Comparison of ENCODE assay signal across 8 mouse cellular contexts in the genomic region with DNA sequence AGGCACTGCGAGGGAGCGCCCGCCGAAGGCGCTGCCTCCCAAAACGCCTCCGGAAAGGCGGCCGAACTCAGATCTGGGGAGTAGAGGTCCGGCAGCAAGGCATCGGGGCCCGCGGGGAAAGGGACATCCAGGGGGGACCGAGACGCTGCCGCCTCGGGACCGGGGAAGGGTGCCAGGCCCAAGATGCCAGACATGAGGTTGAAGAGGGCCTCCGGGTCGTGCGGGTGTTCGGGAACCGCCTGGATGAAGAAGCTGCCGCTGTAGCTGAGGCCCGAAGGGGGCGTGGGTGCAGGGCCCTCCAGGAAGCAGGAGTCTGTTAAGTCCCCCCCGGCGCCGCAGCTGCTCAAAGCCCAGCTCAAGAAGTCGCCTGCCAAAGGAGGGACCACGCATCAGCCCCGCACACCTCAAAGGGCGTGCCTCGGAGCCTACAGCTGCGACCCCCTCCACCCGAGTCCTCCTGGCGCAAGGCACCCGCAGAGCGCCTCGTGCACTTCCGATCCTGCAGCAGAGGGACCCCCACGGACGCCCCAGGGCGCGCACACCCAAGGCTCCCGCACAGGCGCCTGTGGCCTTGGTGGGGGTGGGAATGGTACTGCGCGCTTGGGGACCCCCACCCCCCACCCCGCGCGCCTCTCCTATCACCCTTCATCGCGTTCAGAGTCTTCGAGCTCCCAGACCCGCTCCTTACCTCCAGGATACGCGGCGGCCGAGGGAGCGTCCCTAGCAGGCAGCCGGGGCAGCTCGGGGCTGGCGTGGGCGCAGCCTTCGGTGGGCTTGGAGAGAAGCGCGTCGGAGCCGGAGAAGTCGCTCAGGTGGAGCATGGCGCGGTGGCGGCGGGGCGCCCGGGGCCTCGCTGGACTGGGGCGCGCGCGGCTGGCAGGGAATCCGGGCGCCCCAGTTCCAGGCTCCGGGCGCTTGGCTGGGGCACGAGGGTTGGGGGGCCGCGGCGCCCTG. TPM values are rescaled to one million over a fixed set of nuclear protein-coding genes. Genes with fewer than 3 reads are reported as not detected.
DNase-seq lines count a peak whose midpoint lies in the region; ATAC-seq and TF ChIP-seq lines count a peak whose summit lies in the region.

No protein-coding gene starts in this region.

- peak; percentile 51 for ATAC-seq in heart, embryonic 12.5 days (ENCODE audit: insufficient number of reproducible peaks, low FRiP score)
- ATAC-seq in hindbrain, embryonic 16.5 days, result peak; percentile 46
- ATAC-seq in midbrain, embryonic 12.5 days (ENCODE audit: low FRiP score, low read depth), result peak; percentile 55

- peaks cover 86% of the 10 kb centered on the region for H3K27me3 ChIP-seq in heart, embryonic 12.5 days (replicated peaks)
- peaks cover 90% of the 10 kb centered on the region for H3K27me3 ChIP-seq in E14TG2a.4 (ENCODE audit: insufficient read depth, low read length)
- peaks cover 48% of the 10 kb centered on the region for H3K27me3 ChIP-seq in hindbrain, embryonic 16.5 days (replicated peaks; ENCODE audit: control insufficient read depth, insufficient read depth, low read length)
- peaks cover 93% of the 10 kb centered on the region for H3K27me3 ChIP-seq in midbrain, embryonic 12.5 days

- intact Hi-C loops in heart, postnatal 25 days (cut with DNase I), result no loop called here

- TF ChIP-seq CTCF in E14TG2a.4 (conservative IDR thresholded peaks at IDR 0.05; ENCODE audit: low read length), result no peak
- no peak for TF ChIP-seq CTCF in cortical plate, adult 2 months (IDR thresholded peaks at IDR 0.05; ENCODE audit: extremely low read depth, insufficient read depth, low read length)

- no peaks in the 10 kb centered on the region for H3K36me3 ChIP-seq in heart, embryonic 12.5 days
- no peaks in the 10 kb centered on the region for H3K36me3 ChIP-seq in E14TG2a.4 (ENCODE audit: insufficient read depth, low read length)
- no peaks in the 10 kb centered on the region for H3K36me3 ChIP-seq in hindbrain, embryonic 16.5 days (ENCODE audit: control insufficient read depth, insufficient read depth, low read length)
- H3K36me3 ChIP-seq in midbrain, embryonic 12.5 days, result no peaks in the 10 kb centered on the region

- H3K9me3 ChIP-seq in heart, embryonic 12.5 days (replicated peaks), result no peaks in the 10 kb centered on the region
- peaks cover 3% of the 10 kb centered on the region; the same call in 1 of the 2 replicates for H3K9me3 ChIP-seq in E14TG2a.4 (ENCODE audit: low read length)
- no peaks in the 10 kb centered on the region for H3K9me3 ChIP-seq in hindbrain, embryonic 16.5 days (ENCODE audit: control insufficient read depth, low read length)
- no peaks in the 10 kb centered on the region for H3K9me3 ChIP-seq in midbrain, embryonic 12.5 days

- H3K4me3 ChIP-seq in heart, embryonic 12.5 days, result peak overlapping the region; percentile 51
- H3K4me3 ChIP-seq in E14TG2a.4 (replicated peaks; ENCODE audit: low read length), result peak overlapping the region; percentile 80
- H3K4me3 ChIP-seq in cortical plate, adult 2 months (ENCODE audit: insufficient read depth, low read length), result peak overlapping the region; percentile 92
- H3K4me3 ChIP-seq in hindbrain, embryonic 16.5 days (ENCODE audit: low read length), result peak overlapping the region; percentile 51
- H3K4me3 ChIP-seq in midbrain, embryonic 12.5 days, result peak overlapping the region; percentile 46

- H3K4me2 ChIP-seq in heart, embryonic 12.5 days, result peak overlapping the region; percentile 83
- peak overlapping the region; percentile 81 for H3K4me2 ChIP-seq in hindbrain, embryonic 16.5 days (ENCODE audit: low read length)
- H3K4me2 ChIP-seq in midbrain, embryonic 12.5 days (replicated peaks), result peak overlapping the region; percentile 66

- H3K9ac ChIP-seq in heart, embryonic 12.5 days, result no peak overlapping the region
- no peak overlapping the region; the same call in 1 of the 2 replicates for H3K9ac ChIP-seq in hindbrain, embryonic 16.5 days (ENCODE audit: low read depth, low read length)
- H3K9ac ChIP-seq in midbrain, embryonic 12.5 days (replicated peaks), result 0 out of 2 replicates have a peak overlapping the region, but pooled peaks have one; percentile 21

- 1% methylated on average over 90 of the region's 90 CpGs for whole genome bisulfite sequencing in heart, embryonic 12.5 days
- under 1% methylated on average over 79 of the region's 90 CpGs for WGBS in hindbrain, embryonic 16.5 days
- WGBS in midbrain, embryonic 12.5 days, result 1% methylated on average over 84 of the region's 90 CpGs

- TF ChIP-seq POLR2A in cortical plate, adult 2 months (IDR thresholded peaks at IDR 0.05; ENCODE audit: extremely low read depth, insufficient read depth, low read length), result no peak

- H3K4me1 ChIP-seq in heart, embryonic 12.5 days (replicated peaks), result peaks cover 21% of the 10 kb centered on the region
- H3K4me1 ChIP-seq in E14TG2a.4 (replicated peaks; ENCODE audit: low read depth, low read length), result peaks cover 13% of the 10 kb centered on the region
- no peaks in the 10 kb centered on the region for H3K4me1 ChIP-seq in cortical plate, adult 2 months (ENCODE audit: control insufficient read depth, insufficient read depth, low read length)
- H3K4me1 ChIP-seq in hindbrain, embryonic 16.5 days (ENCODE audit: control insufficient read depth, insufficient read depth, low read depth, low read length), result peaks cover 21% of the 10 kb centered on the region
- peaks cover 30% of the 10 kb centered on the region for H3K4me1 ChIP-seq in midbrain, embryonic 12.5 days

- DNase-seq in heart, postnatal 25 days (ENCODE audit: low spot score), result no peak
- no peak for DNase-seq in urinary bladder, adult 18-20 months (ENCODE audit: low spot score in 2 of 2)
- no peak for DNase-seq in gastrocnemius, postnatal 25 days

- H3K27ac ChIP-seq in heart, embryonic 12.5 days (ENCODE audit: poor library complexity, severe bottlenecking), result no peak overlapping the region
- peak overlapping the region; percentile 87 for H3K27ac ChIP-seq in cortical plate, adult 2 months (ENCODE audit: insufficient read depth, low read length)
- H3K27ac ChIP-seq in hindbrain, embryonic 16.5 days (ENCODE audit: low read depth, low read length), result no peak overlapping the region
- H3K27ac ChIP-seq in midbrain, embryonic 12.5 days (replicated peaks), result no peak overlapping the region

RNA-seq across cellular contexts. Expression of a gene that starts 0.5 kb away (rescaled TPM):
- polyA plus RNA-seq in heart, embryonic 12.5 days (2016; fragmentation: Nextera tagmentation; extraction: Ambion mirVana), result 0.12 TPM in 1 of 2 replicates, not detected in the other
- not detected for total RNA-seq in heart, postnatal 25 days (2021)
- 30.9 and 47.9 TPM in 2 replicates for polyA plus RNA-seq in cortical plate, adult 2 months (2012; rRNA removed)
- polyA plus RNA-seq in hindbrain, embryonic 16.5 days (2015; fragmentation: Nextera tagmentation; extraction: Ambion mirVana), result not detected in 2 replicates
- polyA plus RNA-seq in midbrain, embryonic 12.5 days (2016; fragmentation: Nextera tagmentation; extraction: Ambion mirVana), result not detected in 2 replicates
- total RNA-seq in gastrocnemius, postnatal 25 days (2021), result not detected

RNA-seq across cellular contexts. Expression of a gene that starts 10.1 kb away (rescaled TPM):
- polyA plus RNA-seq in heart, embryonic 12.5 days (2016; fragmentation: Nextera tagmentation; extraction: Ambion mirVana), result 0.03 and 0.06 TPM in 2 replicates
- total RNA-seq in heart, postnatal 25 days (2021), result not detected
- polyA plus RNA-seq in cortical plate, adult 2 months (2012; rRNA removed), result 57.6 and 61.5 TPM in 2 replicates
- polyA plus RNA-seq in hindbrain, embryonic 16.5 days (2015; fragmentation: Nextera tagmentation; extraction: Ambion mirVana), result 9.8 and 10.3 TPM in 2 replicates
- polyA plus RNA-seq in midbrain, embryonic 12.5 days (2016; fragmentation: Nextera tagmentation; extraction: Ambion mirVana), result 2.4 and 3.1 TPM in 2 replicates
- not detected for total RNA-seq in gastrocnemius, postnatal 25 days (2021)

Comparison
In these comparisons a context has a peak if more than half of its experiments do, and no peak if none do; other contexts are left out.
1. RNA of a gene that starts 0.5 kb away (polyA plus RNA-seq): 30.9 to 47.9 TPM in cortical plate, adult 2 months; not detected in hindbrain, embryonic 16.5 days, 0.12 TPM in heart, embryonic 12.5 days and not detected in midbrain, embryonic 12.5 days; every median in the first group is over 10 times any median in the second.
2. Peak in every context shown above with its lines, with median percentiles within 50 percentile points of each other: ATAC-seq, H3K4me2 ChIP-seq and H3K4me3 ChIP-seq.